ENCODE assay signal across 13 mouse cellular contexts in genomic region chr6:92344588-92344987, GRCm38 (mm10).
"Had no signal": no experiment of that assay in that cellular context is flagged by ENCODE, and none has a peak within 500 bp of the region (broad histone marks: within the 10 kb centered on the region; RNA-seq: fewer than 3 reads in every experiment).

No protein-coding gene starts in this region.

- H3K27ac ChIP-seq: layer of hippocampus, adult 2 months; limb, embryonic 10.5 days; liver, embryonic 15.5 days; midbrain, embryonic 13.5 days; stomach, postnatal 0 days had no signal

- H3K4me3 ChIP-seq: layer of hippocampus, adult 2 months; limb, embryonic 10.5 days; liver, embryonic 15.5 days; midbrain, embryonic 13.5 days had no signal

- H3K9ac ChIP-seq: liver, embryonic 15.5 days; midbrain, embryonic 13.5 days had no signal

- H3K27me3 ChIP-seq: liver, embryonic 15.5 days; midbrain, embryonic 13.5 days had no signal

- H3K4me2 ChIP-seq: liver, embryonic 11.5 days; liver, embryonic 15.5 days; midbrain, embryonic 13.5 days had no signal

- DNase-seq: kidney, adult 8-10 months; kidney, postnatal 25 days; lung, adult 2 months; lung, postnatal 36 days; thymus, adult 18-20 months; thymus, postnatal 14 days had no signal

- H3K9me3 ChIP-seq: limb, embryonic 10.5 days; liver, embryonic 15.5 days; midbrain, embryonic 13.5 days had no signal

- H3K36me3 ChIP-seq: limb, embryonic 10.5 days; liver, embryonic 15.5 days; midbrain, embryonic 13.5 days had no signal

- ATAC-seq: lung, postnatal 0 days; midbrain, embryonic 13.5 days had no signal

- H3K4me1 ChIP-seq: limb, embryonic 10.5 days; liver, embryonic 15.5 days had no signal
